Mouse (Mus musculus) v-Abl transformed pro-B cells (cell line): ENCODE measurements at regions not wholly inside any gene's neighbourhood (a gene's known extent, or its start where the extent isn't known, plus 50 kb on each side); places are given as distances from the start of the nearest gene placed in this dataset.

Source experiments
- in situ Hi-C, 2 experiments: fragments of 400-800 bp; cut with MboI; formaldehyde crosslinking; loops; one replicate each; pipeline ENCODE4 v1.15.1; 2025; ENCODE audit not compliant: unreplicated experiment in 2 of 2

- in situ Hi-C loops = no loop called here
Measured at GRCm38 (mm10) chr7:138640492-138641165, 205.2 kb upstream of the Ppp2r2d start.

GRCm38 (mm10) chr7:138639541-138639940, 206.3 kb upstream of the Ppp2r2d start:
- in situ Hi-C loops = no loop called here

DNA sequence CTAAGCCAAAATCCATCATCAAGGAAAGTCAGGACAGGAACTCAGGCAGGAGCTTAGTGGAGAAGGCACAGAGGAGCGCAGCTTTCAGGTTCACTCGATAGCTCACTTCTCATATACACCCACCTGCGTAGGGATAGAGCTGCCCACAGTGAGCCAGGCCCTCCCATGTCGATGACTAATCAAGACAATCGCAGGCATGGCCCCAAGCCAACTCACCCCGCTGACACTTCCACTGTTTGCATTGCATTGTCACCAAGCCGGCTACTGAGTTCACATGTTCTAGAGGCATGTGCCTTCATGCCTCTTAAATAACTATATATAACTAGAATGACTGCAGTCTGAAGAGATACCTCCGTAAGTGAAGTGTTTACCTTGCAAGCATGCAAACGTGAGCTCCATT, 219.8 kb upstream of the Ppp2r2d start:
- in situ Hi-C loops = no loop called here

GRCm38 (mm10) chr7:138620896-138621655, 223.5 kb upstream of the Tcerg1l start:
- in situ Hi-C loops = no loop called here

- in situ Hi-C loops = no loop called here
Measured at GRCm38 (mm10) chr7:138620080-138620684, 222.7 kb upstream of the Tcerg1l start.

- in situ Hi-C loops = no loop called here
Measured at GRCm38 (mm10) chr7:138616468-138616867, 218.9 kb upstream of the Tcerg1l start.

GRCm38 (mm10) chr7:138609605-138610004, 212.1 kb upstream of the Tcerg1l start:
- in situ Hi-C loops = no loop called here

- in situ Hi-C loops = no loop called here
Measured at GRCm38 (mm10) chr7:138609124-138609523, 211.6 kb upstream of the Tcerg1l start.

DNA sequence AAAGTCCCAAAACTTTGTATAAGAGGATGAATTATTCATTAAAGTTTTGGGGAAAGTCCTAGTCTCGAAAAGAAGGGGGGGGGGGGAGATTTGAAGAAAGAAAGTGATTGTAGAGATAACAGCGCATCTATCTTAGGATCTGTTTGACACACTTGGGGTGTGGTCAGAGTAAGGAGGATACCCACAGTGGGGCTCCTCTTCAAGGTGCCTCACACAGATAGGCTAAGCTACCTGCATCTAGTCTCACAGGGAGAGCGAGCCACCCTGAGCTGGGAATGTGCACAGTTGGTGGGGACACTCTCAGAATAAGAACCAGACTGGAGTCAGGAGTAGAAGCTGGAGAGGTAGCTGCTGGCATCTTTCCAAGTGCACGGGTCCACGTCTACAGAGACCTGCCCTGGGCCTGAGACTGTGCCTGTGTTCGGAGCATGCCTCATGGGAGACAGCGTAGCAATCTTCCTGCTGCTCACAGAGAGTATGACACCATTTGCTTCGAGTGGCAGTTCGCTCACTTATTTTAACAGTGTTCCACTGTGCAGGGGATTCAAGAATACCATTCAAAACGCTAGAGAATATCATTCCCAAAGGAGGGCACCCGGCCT, 208.9 kb upstream of the Tcerg1l start:
- in situ Hi-C loops = no loop called here

GRCm38 (mm10) chr7:138605923-138606322, 208.4 kb upstream of the Tcerg1l start:
- in situ Hi-C loops = no loop called here

DNA sequence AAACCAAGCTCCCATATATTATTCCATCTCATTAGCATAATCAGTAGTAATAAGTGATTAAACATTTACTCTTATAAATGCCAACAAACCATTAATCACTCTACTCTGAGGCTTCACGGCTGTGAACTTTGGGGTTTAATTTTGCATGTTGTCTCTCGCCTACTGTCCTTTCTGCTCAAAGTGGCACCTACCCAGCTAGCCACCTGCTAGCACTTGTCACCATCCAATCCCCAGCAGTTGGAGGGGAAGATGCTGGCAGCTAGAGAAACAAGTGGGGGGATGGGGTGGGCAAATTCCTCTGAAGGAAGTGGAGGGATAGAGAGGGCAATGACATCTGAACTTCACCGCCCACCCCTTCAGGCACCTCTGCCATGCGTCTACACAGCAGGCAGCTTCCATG, 204.2 kb upstream of the Tcerg1l start:
- in situ Hi-C loops = no loop called here

- in situ Hi-C loops = no loop called here
Measured at GRCm38 (mm10) chr7:138593344-138593743, 195.8 kb upstream of the Tcerg1l start.

DNA sequence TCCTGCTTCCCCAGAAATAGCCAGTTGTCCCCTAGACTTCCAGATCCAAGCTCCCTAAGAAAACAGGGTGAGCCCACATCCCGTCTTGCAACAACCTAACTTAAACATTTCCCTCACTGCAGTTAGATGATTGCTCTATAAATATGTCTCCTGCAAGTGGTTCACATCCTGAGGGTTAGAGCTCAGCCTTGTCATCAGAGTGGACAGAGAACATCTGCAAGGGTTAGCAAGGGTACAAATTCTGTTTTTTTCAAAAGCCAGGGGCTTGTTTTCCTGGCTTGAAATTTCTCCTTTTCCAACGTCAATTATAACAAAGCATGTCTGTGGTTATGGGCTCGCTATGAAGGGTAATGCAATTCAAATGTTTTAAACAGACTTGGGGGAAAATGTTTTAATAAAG, 169.8 kb upstream of the Tcerg1l start:
- in situ Hi-C loops = no loop called here

GRCm38 (mm10) chr7:138551629-138552028, 154.1 kb upstream of the Tcerg1l start:
- in situ Hi-C loops = no loop called here

DNA sequence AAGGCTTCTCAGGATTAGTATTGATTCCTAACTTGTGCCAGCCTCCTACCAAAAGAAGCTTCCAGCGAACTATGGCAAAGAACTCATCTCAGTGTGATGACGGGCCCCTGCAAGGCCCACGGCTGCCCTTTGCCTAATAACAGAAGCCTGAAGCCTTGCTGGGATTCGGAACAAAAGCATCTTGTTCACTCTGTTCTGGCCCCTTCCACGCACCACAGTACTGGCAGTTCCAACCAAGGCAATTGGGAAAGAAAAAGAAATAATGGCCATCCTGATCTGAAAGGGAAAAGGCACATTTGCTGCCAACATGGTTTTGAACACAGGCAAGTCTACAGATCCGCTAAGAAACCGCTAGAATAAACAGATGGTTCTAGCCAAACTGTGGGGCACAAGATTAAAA, 150.4 kb upstream of the Tcerg1l start:
- in situ Hi-C loops = no loop called here

DNA sequence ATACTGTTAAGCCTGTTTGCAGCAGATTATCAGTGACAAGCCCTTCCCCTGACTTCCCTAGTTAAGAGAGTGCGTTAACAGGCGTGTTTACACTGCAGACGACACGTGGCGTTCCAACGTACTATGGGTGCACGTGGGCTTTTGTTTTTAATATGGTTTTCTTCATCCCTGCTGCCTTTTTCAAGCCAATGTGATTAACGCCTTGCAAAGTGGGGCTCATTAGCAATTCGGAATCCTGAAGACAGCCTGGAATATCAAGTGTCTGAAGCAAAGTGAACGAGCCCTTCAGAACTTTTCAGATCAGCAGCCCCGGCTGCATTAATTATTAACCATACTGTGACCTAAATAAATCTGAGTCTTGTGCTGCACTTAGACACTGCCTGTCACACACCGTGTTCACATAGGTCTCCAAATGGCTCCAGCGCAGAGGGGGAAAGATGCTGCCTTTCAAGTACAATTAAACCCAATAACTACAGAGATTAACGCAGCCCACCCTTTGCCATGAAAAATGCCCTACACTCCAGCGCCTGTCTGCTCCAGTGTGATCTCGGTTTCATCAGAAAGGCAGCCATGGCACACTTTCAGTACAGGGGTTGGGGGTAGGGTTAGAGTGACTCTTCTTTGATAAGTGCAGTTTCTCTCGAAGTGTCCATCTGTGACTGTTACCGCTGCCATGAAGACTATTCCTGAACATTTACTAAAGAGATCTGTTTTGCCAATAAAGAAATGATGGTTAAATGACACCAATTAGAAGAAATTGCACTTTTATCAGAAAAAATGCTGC, 140.7 kb upstream of the Tcerg1l start:
- in situ Hi-C loops = no loop called here

- in situ Hi-C loops = no loop called here
Measured at GRCm38 (mm10) chr7:138526143-138526542, 128.6 kb upstream of the Tcerg1l start.

DNA sequence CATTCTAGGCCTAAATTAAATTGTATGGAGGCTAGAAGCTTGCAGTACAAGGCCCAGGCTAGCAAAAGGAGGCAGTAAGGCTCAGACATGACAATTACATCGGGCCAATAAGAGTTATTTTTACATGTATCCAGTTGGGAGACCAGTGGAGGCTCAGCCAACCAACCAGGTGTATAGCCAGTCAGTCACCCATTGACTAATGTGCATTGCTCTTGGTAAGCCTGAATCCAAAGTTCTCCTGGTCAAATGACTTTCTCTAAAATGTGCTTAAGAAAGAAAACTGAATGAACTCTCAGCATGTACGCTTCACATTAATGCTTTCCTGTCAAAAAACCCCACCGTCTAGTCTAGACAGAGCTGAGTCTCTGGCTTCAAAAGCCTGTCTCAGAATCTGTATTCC, 127.4 kb upstream of the Tcerg1l start:
- in situ Hi-C loops = no loop called here

DNA sequence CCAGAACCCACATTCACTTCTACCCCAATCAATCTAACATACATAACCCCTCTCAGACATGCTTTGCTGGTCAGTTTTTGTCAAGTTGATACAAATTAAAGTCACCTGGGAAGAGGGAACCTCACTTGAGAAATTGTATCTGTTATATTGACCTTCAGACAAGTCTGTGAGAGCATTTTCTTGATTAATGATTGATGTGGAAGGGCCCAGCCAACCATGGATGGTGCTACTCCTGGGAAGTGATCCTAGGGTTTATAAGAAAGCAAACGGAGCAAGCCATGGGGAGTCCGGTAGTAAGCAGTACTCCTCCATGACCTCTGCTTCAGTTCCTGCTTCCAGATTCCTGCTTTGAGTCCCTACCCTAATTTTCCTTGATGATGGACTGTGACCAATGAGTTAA, 116.6 kb upstream of the Tcerg1l start:
- in situ Hi-C loops = no loop called here

GRCm38 (mm10) chr7:138505205-138505604, 107.7 kb upstream of the Tcerg1l start:
- in situ Hi-C loops = no loop called here

GRCm38 (mm10) chr7:138503986-138504385, 106.5 kb upstream of the Tcerg1l start:
- in situ Hi-C loops = no loop called here
